Mouse (Mus musculus) left cerebral cortex, postnatal 14 days (tissue): ENCODE measurements around the gene Fdxr. TPM values are rescaled to one million over a fixed set of nuclear protein-coding genes. Genes with fewer than 3 reads are reported as not detected.
A peak's percentile ranks its signal among the peaks of the same experiment; 100 is the strongest.

Experiments
- DNase-seq, 2 experiments: peaks; one replicate each; pipeline ENCODE4 v3.0.0; 2021 to 2022; ENCODE audit warnings: low spot score in 2 of 2, mixed read lengths in 1 of 2
- intact Hi-C: fragments of 180-260 bp; cut with DNase I; formaldehyde crosslinking; loops from one replicate; pipeline ENCODE4 v1.15.1; 2025
- microRNA-seq, 2 experiments: library from miRNA; unstranded; fragments of <30 nt; microRNA quantifications; one replicate each; pipeline ENCODE4 v1.2.0; 2022
- total RNA-seq, 2 experiments: library from RNA; stranded (reverse); gene quantifications; 2 replicates each; pipeline ENCODE4 v1.2.3; 2021

Gene Fdxr
- total RNA-seq, 2 experiments from 2014 or later, result 19.6 to 20.8 TPM

DNA sequence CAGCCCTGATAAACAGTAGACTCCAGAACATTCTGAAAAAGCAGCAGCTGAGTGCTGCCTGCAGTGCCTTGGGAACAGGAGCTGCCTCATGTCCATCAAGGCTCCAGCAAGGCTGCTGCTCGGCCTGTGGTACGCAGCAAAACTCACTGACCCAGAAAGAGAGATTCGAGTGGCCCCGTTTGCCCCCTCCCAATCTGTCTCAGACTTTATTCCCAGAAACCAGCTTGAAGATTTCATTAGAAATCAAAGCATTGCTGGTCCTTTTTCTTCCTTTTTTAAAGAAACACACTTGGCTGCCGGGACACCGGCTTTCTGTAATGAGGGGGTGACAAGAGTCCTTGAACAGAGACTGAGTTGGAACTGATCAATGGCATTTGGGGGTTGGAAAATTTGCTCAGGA is 51.5 kb downstream of the Fdxr start:
- intact Hi-C loops, result no loop called here
- no peak for DNase-seq

DNA sequence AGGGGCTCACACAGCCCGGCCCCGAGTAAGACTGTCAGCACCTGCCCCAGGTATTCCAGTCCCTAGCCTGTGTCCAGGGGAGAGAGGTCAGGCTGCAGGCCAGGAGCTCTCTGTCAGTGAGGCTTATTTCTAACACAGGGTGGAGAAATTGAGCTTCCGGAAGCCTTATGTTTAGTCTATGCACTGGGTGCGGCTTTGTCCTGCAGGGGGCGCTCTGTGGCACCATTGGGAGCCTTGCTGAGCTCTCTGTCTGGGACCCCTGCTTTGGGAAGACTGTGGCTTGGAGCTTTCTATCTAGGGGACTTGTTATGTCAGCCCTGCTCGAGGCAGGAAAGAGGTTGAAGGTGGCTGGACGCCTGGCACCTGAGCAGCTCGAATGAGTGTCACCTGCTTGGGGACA is 52.0 kb downstream of the Fdxr start:
- intact Hi-C loops, result no loop called here
- DNase-seq, result peak; percentile 61 to 75

- no peak for DNase-seq
- intact Hi-C loops, result no loop called here
Observed at GRCm38 (mm10) chr11:115223877-115224276, 53.0 kb downstream of the Fdxr start.

GRCm38 (mm10) chr11:115223451-115223850 is 53.4 kb downstream of the Fdxr start:
- intact Hi-C loops, result no loop called here

GRCm38 (mm10) chr11:115222570-115222969 is 54.3 kb downstream of the Fdxr start:
- intact Hi-C loops, result no loop called here
- no peak for DNase-seq

More at GRCm38 (mm10) chr11:115223451-115223850, 53.4 kb downstream of the Fdxr start:
- no peak for DNase-seq

DNA sequence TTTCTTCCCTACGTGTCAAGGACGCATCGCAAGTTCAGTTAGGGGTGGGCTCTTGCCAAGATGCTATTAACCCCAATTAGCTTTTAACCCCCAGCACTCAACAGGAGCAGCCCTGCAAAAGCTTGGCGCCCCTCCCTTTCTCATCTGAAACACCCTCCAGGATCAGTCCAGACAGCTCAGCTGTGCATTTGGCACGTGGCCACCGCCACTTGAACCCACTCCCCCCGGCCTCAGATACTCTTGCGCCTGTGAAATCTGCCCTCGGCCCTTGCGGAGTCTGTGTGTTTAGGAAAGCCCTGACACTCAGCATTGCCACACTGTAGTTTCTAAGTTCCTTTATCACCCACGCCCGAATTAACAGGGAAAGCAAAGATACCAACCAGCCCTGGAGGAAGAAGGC is 54.8 kb downstream of the Fdxr start:
- DNase-seq, result no peak
- intact Hi-C loops, result no loop called here

DNA sequence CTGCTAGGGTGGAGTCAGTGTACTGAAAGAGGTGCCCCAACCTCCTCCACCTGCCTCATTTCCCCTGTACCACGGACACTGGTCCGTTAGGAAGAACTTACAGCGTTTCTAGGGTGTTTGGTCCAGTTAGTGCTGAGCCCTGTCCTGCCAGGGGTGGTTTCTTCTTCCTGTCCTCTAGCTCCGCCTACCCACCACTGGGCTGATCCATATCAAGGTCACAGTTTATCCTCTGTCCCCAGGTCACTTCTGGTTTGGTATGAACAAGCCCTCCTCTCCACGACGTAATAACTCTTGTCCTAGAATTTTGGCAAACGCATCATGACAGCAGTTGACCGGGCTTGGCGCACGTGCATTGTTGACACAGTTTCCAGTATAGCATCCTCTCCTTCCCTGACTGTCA is 57.2 kb downstream of the Fdxr start:
- intact Hi-C loops, result no loop called here
- DNase-seq, result no peak

DNA sequence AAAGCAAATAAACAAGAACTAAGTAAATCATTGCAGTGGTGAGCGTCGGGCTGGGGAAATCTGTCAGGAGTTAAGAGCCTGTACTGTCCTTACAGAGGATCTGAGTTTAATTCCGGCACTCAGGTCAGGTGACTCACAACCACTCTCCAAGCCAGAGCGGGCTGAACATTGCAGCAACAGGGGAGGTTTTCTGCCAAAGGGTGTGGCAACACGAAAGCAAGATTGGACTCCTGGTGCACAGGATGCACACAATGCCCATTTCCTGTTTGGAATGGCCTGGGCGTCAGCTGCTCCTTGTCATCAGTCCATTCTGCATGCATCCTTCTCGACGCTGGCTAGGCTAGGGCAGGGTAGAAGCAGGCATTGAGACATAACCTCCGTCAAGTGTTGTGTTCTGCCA is 57.6 kb downstream of the Fdxr start:
- intact Hi-C loops, result no loop called here
- DNase-seq, result no peak

Small RNA genes within 50 kb of the gene (microRNA-seq; reads per million reads assigned to microRNA genes)
- gene Gm25837, result 0 reads per million in 2 experiments

Other genes starting within 250 kb of the Fdxr start
- not detected for gene Cd300ld5, start 239.3 kb downstream of the Fdxr start, total RNA-seq
- gene Cd300ld3, start 228.6 kb downstream of the Fdxr start, total RNA-seq, result not detected
- not detected for gene Cd300e, start 214.9 kb downstream of the Fdxr start, total RNA-seq
- under 1 TPM; 0.47 to 0.48 TPM for gene Rab37, start 185.6 kb downstream of the Fdxr start, total RNA-seq
- gene Cd300lf, start 143.1 kb downstream of the Fdxr start, total RNA-seq, result under 1 TPM; 0.59 to 0.62 TPM
- gene Slc9a3r1, start 113.7 kb downstream of the Fdxr start, total RNA-seq, result 10 to 100 TPM; 76.2 to 83.0 TPM
- 10 to 100 TPM; 15.1 to 18.7 TPM for gene Tmem104, start 89.6 kb downstream of the Fdxr start, total RNA-seq
- 10 to 100 TPM; 16.1 to 16.3 TPM for gene Nat9, start 89.2 kb downstream of the Fdxr start, total RNA-seq
- 10 to 100 TPM; 39.9 TPM for gene Grin2c, start 9.8 kb downstream of the Fdxr start, total RNA-seq
- gene Fads6, start 20.6 kb upstream of the Fdxr start, total RNA-seq, result 1 to 10 TPM; 7.2 to 7.5 TPM
- under 1 TPM in 1 of 2 experiments, not detected in 1; 0.38 TPM for gene Otop2, start 30.1 kb upstream of the Fdxr start, total RNA-seq
- under 1 TPM; 0.33 to 0.44 TPM for gene Ush1g, start 45.0 kb upstream of the Fdxr start, total RNA-seq
- not detected for gene Otop3, start 57.7 kb upstream of the Fdxr start, total RNA-seq
- 100 to 1,000 TPM in 1 of 2 experiments, 10 to 100 TPM in 1; 98.7 to 101 TPM for gene Hid1, start 90.7 kb upstream of the Fdxr start, total RNA-seq
- gene Cdr2l, start 104.9 kb upstream of the Fdxr start, total RNA-seq, result 10 to 100 TPM; 15.4 to 17.0 TPM
- gene Mrpl58, start 126.7 kb upstream of the Fdxr start, total RNA-seq, result 100 to 1,000 TPM; 101 to 112 TPM
- 100 to 1,000 TPM; 423 to 448 TPM for gene Atp5h, start 142.9 kb upstream of the Fdxr start, total RNA-seq
- gene Kctd2, start 143.1 kb upstream of the Fdxr start, total RNA-seq, result 10 to 100 TPM; 65.5 to 66.2 TPM
- not detected for gene Trim80, start 163.5 kb upstream of the Fdxr start, total RNA-seq
- under 1 TPM in 1 of 2 experiments, not detected in 1; 0.15 TPM for gene Slc16a5, start 185.4 kb upstream of the Fdxr start, total RNA-seq
- gene Armc7, start 198.6 kb upstream of the Fdxr start, total RNA-seq, result 10 to 100 TPM in 1 of 2 experiments, 1 to 10 TPM in 1; 9.7 to 10.1 TPM
- gene Nt5c, start 214.8 kb upstream of the Fdxr start, total RNA-seq, result 10 to 100 TPM; 75.9 TPM
- 100 to 1,000 TPM; 206 TPM for gene Jpt1, start 237.3 kb upstream of the Fdxr start, total RNA-seq